Mouse (Mus musculus): Measurements from ENCODE around the gene Tmem175.
"Not testable (repeated sequence)": the region's sequence is repeated elsewhere in the genome, so short reads cannot be mapped to it uniquely, and the experiment has no call there.

Gene Tmem175

GRCm38 (mm10) chr5:108629634-108630483 is at the start of gene Tmem175, which contains the start of gene Gak:
Gene Tmem175, plus strand, starts transcription at chr5:108629770.
Gene Gak, minus strand, starts transcription at chr5:108629755.
- peak; percentile 91 for DNase-seq (ENCODE audit: low read depth, low spot score)

GRCm38 (mm10) chr5:108581361-108581891 is 48.1 kb upstream of the Tmem175 start:
- DNase-seq (ENCODE audit: low read depth, low spot score): no peak

GRCm38 (mm10) chr5:108599923-108600322 is 29.6 kb upstream of the Tmem175 start:
- no peak for DNase-seq (ENCODE audit: low read depth, low spot score)

- no peak for DNase-seq (ENCODE audit: low read depth, low spot score)
Observed at GRCm38 (mm10) chr5:108602537-108602936, 27.0 kb upstream of the Tmem175 start.

GRCm38 (mm10) chr5:108610426-108610825 is 19.1 kb upstream of the Tmem175 start:
- DNase-seq (ENCODE audit: low read depth, low spot score): no peak

GRCm38 (mm10) chr5:108621870-108622269 is 7.7 kb upstream of the Tmem175 start:
- no peak for DNase-seq (ENCODE audit: low read depth, low spot score)

GRCm38 (mm10) chr5:108626050-108626660 is 3.4 kb upstream of the Tmem175 start:
- no peak for DNase-seq (ENCODE audit: low read depth, low spot score)

- peak; percentile 3 for DNase-seq (ENCODE audit: low read depth, low spot score)
Observed at GRCm38 (mm10) chr5:108628891-108629633, 508 bp upstream of the Tmem175 start.

- no peak for DNase-seq (ENCODE audit: low read depth, low spot score)
Observed at GRCm38 (mm10) chr5:108633676-108634075, 4.1 kb downstream of the Tmem175 start.

- not testable (repeated sequence) for DNase-seq (ENCODE audit: low read depth, low spot score)
Observed at GRCm38 (mm10) chr5:108634088-108634487, 4.5 kb downstream of the Tmem175 start.

GRCm38 (mm10) chr5:108636172-108636571 is 6.6 kb downstream of the Tmem175 start:
- DNase-seq (ENCODE audit: low read depth, low spot score): no peak

GRCm38 (mm10) chr5:108643674-108644073 is 14.1 kb downstream of the Tmem175 start:
- DNase-seq (ENCODE audit: low read depth, low spot score): no peak

GRCm38 (mm10) chr5:108645651-108646342 is 16.2 kb downstream of the Tmem175 start:
- no peak for DNase-seq (ENCODE audit: low read depth, low spot score)

- no peak for DNase-seq (ENCODE audit: low read depth, low spot score)
Observed at GRCm38 (mm10) chr5:108646343-108646660, 16.7 kb downstream of the Tmem175 start.

GRCm38 (mm10) chr5:108647311-108647710 is 17.7 kb downstream of the Tmem175 start:
- DNase-seq (ENCODE audit: low read depth, low spot score): no peak

- DNase-seq (ENCODE audit: low read depth, low spot score): no peak
Observed at GRCm38 (mm10) chr5:108647820-108648465, 18.4 kb downstream of the Tmem175 start.

- no peak for DNase-seq (ENCODE audit: low read depth, low spot score)
Observed at GRCm38 (mm10) chr5:108648937-108649576, 19.5 kb downstream of the Tmem175 start.

GRCm38 (mm10) chr5:108650341-108650740 is 20.8 kb downstream of the Tmem175 start:
- DNase-seq (ENCODE audit: low read depth, low spot score): no peak

GRCm38 (mm10) chr5:108651136-108651720 is 21.7 kb downstream of the Tmem175 start:
- DNase-seq (ENCODE audit: low read depth, low spot score): no peak

- peak; percentile 46 for DNase-seq (ENCODE audit: low read depth, low spot score)
Observed at GRCm38 (mm10) chr5:108651823-108652222, 22.3 kb downstream of the Tmem175 start.
